Mouse (Mus musculus): ENCODE measurements around the gene Ablim2. TPM values are rescaled to one million over a fixed set of nuclear protein-coding genes. Genes with fewer than 3 reads are reported as not detected.

Ablim2 gene
- total RNA-seq, 1 experiment from 2014 or later: 3.7 TPM

DNA sequence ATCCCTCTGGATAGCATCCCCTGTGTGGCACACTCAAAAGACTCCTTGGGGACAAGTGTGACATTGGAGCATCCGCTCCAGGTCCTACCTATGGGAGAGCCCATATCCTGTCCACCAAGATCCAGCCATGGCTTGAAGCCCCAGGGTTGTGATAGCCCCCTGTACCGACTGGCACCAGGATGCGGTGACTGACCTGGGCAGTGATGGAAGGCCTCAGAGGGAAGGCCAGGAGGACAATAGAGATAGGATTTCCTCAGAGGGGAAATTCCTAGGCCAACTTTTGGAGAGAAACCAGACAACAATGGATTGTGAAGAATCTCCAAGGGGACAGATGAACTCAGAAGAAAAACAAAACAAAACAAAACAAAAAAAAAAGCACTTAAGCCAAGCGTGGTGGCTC is 26.7 kb upstream of the Ablim2 start:
- ATAC-seq (replicated peaks in 1 of 2; ENCODE audit: insufficient read depth in 1 of 2, low FRiP score in 2 of 2, low TSS enrichment in 1 of 2, low read depth in 1 of 2, poor library complexity in 2 of 2, severe bottlenecking in 2 of 2): no peak

DNA sequence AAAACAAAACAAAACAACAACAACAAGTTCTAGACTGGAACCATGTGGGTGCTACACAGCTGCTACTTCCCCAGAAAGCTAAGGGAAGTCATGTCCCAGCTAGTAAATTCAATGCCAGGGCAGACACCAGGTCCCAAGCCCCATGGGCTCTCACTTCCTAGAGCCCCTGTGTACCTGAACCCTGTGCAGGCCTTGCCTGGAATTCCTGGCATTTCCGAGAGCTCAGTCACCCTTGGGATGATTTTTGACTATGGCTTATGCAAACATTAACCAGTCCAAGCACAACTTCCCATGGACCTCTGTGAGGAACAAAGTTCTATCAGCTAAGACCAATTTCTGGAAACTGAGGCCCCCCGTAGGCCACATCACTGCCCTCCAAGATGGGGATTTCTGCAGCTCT is 24.2 kb upstream of the Ablim2 start:
- ATAC-seq (replicated peaks in 1 of 2; ENCODE audit: insufficient read depth in 1 of 2, low FRiP score in 2 of 2, low TSS enrichment in 1 of 2, low read depth in 1 of 2, poor library complexity in 2 of 2, severe bottlenecking in 2 of 2): no peak

DNA sequence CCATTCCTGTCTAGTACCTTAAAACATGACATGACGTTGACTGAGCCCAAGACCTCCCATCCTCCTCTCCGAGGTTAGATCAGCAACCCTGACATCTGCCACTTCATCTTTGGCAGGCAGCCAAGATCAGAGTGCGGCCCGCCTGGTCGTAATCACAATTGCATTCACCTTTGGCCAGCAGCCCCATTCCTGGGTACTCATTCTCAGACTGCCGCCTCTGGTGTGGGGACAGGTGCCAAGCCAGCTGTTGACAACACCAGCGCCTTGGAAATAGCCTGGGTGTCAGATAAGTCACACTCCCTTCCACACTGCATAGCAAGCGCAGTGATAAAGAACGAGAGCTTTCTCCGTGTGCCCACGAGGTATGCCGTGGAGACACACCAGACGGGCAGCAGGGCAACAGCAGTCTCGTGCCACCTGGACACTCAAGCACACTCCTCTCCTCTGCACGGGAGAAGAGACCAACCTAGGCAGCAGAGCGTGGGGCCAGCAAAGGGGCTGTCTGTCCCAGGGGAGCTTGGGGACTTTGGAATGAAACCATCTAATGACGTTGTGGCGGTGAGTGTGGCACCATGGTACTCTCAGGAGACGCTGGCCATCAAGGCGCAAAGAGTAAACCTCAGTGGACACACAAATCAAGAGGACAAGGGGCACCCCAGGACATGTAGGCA is 20.3 kb upstream of the Ablim2 start:
- no peak for ATAC-seq (replicated peaks in 1 of 2; ENCODE audit: insufficient read depth in 1 of 2, low FRiP score in 2 of 2, low TSS enrichment in 1 of 2, low read depth in 1 of 2, poor library complexity in 2 of 2, severe bottlenecking in 2 of 2)

DNA sequence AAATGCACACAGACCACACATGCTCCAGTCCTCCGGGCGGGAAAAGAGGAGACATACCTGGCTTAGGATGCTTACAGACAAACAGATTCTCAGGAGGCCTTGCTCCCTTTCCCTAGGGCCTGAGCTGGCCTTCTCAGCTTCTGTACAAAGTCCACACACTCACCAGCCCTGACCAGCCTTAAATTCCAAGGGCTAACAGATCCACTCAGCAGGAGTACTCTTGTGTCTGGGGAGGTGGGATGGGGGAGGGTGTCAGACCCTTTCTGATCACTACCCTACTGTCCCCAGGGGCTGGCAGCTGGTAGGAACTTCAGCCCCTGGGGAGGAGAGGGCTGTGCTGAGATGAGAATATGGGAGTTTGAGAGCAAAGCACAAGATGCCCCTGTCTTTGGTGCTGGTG is 18.7 kb upstream of the Ablim2 start:
- no peak for ATAC-seq (replicated peaks in 1 of 2; ENCODE audit: insufficient read depth in 1 of 2, low FRiP score in 2 of 2, low TSS enrichment in 1 of 2, low read depth in 1 of 2, poor library complexity in 2 of 2, severe bottlenecking in 2 of 2)

DNA sequence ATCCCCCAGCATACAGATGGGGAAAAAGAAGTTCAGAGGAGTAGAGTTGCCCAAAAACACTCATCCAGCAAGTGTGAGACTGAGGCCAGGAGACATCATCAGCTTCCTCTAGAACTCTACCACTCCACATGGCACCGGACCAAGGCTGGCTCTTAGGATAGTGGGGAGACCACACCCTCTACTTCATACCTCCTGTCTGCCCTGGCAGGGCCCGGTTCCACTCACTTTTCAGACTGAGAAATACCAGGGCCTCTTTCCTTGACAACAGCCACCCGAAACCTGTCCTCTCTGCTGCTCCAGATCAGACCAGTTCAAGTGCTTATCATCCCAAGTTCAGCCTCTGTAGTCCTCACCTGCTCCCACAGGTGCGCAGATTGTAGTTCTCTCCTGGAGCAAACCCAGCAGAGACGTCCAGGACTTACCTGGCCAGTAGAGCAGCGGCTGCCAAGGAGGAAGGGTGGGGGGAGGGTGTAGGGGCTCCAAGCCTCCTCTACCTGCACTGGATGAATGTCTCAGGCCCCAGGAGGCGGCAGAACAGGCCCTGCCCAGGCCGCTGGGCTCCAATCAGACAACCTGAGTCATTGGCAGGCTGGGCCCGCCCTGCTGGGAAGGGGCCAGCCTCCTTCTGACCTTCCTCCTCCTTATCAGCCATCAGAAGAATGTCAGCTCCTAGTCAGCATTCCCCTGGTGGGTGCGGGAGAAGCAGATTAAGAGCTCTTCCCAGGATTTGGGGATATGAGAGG is 18.0 kb upstream of the Ablim2 start, which contains the start of gene Sh3tc1:
Sh3tc1 (minus strand) TSS at position 452 of the 743 bp plus-strand sequence.
- ATAC-seq (replicated peaks in 1 of 2; ENCODE audit: insufficient read depth in 1 of 2, low FRiP score in 2 of 2, low TSS enrichment in 1 of 2, low read depth in 1 of 2, poor library complexity in 2 of 2, severe bottlenecking in 2 of 2): peak; percentile 20 to 34; a peak in 1 of 4 replicates

DNA sequence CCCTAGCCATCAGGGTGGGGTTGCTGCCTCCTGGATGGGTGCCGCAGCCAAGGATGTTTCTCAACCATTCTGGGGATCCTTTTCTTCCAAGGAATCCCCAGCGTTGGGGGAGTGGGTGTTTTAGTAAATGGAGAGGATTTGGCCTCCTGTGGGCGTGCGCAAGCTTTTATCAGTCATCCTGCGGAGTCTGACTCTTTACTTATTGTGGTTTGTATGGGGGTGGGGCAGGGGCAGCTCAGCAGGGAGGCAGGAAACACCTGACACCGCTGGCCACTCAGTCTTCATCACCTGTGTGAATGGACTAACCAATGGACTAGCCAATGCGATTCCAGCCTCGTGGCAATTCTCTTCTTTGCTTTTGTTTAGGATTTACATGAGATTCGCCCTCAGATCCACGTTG is 17.0 kb upstream of the Ablim2 start:
- ATAC-seq (replicated peaks in 1 of 2; ENCODE audit: insufficient read depth in 1 of 2, low FRiP score in 2 of 2, low TSS enrichment in 1 of 2, low read depth in 1 of 2, poor library complexity in 2 of 2, severe bottlenecking in 2 of 2): no peak

DNA sequence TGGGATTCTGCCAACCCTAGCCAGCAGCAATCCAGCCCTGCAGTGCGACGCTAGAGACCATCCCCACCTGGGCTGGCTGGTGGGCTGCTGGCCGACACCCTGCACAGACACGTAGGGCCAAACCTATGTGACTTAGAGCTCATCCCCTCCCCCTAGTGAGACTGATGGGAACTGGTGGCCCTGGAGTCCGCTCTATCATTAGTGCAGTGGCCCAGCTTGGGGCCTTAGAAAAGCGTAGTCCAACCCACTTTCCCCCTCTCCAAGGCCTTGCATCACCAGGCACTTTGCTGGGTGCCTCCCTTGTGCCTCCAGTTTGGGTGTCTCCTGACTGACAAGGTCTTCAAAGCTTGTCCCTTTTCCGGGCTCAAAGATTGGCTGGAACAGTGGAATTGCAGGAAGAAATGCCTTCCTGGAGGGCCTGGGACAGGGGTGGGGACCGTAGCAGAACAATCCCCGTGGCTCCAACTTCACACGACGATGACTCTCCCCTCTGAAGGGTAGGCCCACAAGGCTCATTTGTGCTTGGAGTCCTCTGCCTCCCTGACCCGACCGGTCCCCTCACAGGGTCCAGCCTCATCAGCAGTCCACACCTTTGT is 16.4 kb upstream of the Ablim2 start:
- no peak for ATAC-seq (replicated peaks in 1 of 2; ENCODE audit: insufficient read depth in 1 of 2, low FRiP score in 2 of 2, low TSS enrichment in 1 of 2, low read depth in 1 of 2, poor library complexity in 2 of 2, severe bottlenecking in 2 of 2)

DNA sequence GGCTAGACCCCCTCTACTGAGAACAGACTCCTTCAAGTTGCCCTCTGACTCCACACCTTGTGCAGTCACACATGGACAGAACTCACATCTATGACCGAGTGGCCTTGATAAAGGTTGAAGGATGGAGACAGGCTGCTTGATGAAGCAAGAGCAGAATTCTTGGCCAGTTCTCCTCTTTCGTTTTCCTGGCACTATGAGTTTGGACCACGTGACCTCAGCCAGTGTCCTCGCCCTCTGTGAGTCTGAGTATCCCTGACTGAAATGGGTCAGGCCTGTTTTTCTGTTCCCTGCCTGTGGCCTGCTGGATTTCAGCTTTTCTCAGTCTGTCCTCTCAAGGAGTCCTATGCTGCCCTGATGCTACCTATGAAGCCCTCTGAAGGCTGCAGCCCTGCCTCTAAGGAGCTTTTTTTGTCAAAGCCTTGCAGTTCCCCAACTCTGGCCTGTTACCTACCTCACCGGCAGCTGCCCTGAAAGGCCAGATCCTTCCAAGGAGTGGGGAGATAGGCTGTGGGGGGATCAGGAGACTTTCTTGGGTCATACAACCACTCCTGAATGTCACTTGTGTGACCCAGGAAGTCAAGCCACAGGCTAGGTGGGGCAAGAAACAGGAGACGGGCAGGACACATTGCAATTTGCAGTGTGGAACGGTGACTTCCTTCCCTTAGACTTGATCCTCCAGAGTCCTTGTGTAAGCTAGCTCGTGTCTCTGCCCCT is 14.3 kb upstream of the Ablim2 start:
- ATAC-seq (replicated peaks in 1 of 2; ENCODE audit: insufficient read depth in 1 of 2, low FRiP score in 2 of 2, low TSS enrichment in 1 of 2, low read depth in 1 of 2, poor library complexity in 2 of 2, severe bottlenecking in 2 of 2): no peak

DNA sequence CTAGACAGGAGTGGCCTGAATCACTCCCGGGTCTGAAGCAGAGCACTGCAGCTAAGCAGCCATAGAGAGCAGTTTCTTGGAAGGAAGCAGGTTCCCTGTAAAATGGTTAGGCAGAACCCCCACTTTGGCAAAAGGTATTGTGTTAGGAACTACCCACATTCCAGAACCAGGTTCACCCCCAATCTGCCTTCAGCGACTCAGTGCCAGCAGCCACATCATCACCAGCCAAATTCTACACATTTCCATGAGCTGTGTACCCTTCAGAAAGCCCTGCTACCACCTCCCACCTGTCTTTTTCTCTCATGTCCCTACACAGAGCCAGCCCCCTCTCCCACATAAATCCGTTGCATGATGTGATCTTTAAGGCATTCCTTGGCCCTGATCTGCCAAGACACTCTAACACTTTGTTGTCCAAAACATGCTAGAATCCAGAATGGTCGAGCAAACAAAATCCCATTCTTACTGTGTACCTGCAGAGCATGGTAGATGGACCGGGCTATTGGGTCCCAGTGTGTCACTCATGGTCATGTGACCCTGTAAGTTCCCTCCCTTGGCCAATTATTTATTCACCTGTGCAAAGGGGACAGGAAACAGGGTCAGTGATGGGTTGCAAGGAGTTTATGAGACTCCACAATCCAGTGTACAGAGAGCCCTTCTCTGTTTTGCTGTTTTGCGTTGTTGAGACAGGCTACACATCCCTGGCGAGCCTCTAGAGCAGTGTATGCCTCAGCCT is 13.5 kb upstream of the Ablim2 start:
- no peak for ATAC-seq (replicated peaks in 1 of 2; ENCODE audit: insufficient read depth in 1 of 2, low FRiP score in 2 of 2, low TSS enrichment in 1 of 2, low read depth in 1 of 2, poor library complexity in 2 of 2, severe bottlenecking in 2 of 2)

DNA sequence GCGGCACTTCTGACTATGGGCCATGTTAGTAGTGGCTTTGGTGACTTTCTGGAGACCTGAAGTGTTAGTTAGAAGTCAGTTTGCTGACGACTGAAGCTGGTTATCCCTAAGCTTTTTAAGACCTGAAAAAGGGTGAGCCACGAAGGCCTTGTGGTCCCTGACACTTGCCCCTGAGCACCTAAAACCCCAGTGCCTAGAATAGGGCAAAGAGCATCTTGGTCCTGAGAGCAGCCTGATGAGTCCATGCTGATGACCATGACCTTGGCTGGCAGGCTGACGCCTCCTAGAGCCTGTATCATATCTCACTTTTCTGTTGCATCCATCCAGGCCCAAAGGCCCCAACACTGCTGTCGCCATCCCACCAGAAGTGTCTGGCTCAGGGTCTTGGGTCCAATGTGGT is 12.3 kb upstream of the Ablim2 start:
- ATAC-seq (replicated peaks in 1 of 2; ENCODE audit: insufficient read depth in 1 of 2, low FRiP score in 2 of 2, low TSS enrichment in 1 of 2, low read depth in 1 of 2, poor library complexity in 2 of 2, severe bottlenecking in 2 of 2): no peak

DNA sequence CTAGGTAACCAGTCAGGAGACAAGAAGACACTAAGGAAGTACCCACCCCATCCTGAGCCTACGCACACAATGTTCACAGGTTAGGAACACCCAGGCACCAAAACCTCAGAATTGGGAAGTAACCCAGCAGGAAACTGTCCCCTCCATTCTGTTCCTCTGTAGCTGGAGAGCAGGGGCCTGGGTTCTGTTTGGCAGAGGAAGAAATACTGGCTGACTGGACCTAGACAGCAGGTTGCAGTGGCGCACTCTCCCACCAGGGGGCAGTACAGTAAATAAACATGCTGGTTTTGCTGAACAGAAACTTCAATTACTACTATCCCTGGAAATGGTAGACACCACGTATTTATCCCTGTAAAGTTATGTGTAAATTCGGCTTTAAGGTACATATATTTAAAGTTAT is 10.8 kb upstream of the Ablim2 start:
- ATAC-seq (replicated peaks in 1 of 2; ENCODE audit: insufficient read depth in 1 of 2, low FRiP score in 2 of 2, low TSS enrichment in 1 of 2, low read depth in 1 of 2, poor library complexity in 2 of 2, severe bottlenecking in 2 of 2): peak; percentile 58 to 76

DNA sequence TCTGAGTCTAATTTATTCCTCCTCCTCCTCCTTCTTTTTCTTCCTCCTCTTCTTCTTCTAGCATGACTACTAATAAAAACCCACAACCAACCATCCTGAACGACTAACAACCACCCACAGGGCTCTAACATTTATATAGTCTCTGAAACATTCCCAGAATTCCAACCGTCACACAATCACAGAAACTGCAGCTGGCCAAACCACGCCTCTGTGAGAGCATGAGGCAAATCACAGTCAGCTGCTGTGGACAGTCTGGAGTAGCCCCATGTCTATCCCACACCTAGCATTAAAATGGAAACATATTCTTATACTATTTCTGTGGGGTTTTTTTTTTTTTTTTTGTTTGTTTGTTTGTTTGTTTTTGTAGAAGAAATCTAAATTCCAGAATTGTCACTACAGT is 8.3 kb upstream of the Ablim2 start:
- no peak for ATAC-seq (replicated peaks in 1 of 2; ENCODE audit: insufficient read depth in 1 of 2, low FRiP score in 2 of 2, low TSS enrichment in 1 of 2, low read depth in 1 of 2, poor library complexity in 2 of 2, severe bottlenecking in 2 of 2)

DNA sequence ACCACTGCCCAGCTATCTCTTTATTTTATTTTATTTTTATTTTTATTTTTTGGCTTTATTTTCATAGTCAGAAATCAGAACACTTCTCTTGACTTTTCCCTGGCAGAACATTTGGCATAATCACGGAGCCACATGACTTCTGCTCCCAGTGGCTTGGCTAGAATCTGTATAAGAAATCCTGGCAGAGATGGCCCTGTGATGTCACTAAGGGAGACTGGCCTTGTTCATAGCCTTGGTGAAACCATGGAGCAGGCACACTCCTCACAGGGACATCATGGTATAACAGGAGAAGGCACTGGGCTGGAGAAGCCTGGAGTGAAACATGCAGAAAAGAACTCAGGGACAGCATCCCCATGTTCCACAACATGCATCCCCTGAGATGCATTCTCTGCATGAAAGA is 7.7 kb upstream of the Ablim2 start:
- no peak for ATAC-seq (replicated peaks in 1 of 2; ENCODE audit: insufficient read depth in 1 of 2, low FRiP score in 2 of 2, low TSS enrichment in 1 of 2, low read depth in 1 of 2, poor library complexity in 2 of 2, severe bottlenecking in 2 of 2)

DNA sequence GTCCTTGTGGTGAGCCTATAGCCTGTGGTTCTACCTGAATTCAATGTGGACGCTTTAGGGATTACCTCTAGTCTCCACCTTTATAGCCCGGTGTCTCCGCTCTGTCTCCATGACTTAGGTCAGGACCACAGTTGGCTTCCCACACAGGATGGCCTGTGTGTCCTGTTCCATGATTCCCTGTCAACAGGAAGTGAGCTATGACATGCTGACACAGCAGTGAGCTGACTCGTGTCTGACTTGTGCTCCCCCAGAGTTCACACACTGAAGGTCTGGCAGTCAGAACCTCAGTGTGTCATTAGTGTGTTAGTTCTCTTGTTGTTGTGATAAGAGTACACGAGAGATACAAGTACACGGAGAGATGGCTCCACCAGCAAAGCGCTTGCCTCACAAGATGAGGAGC is 6.7 kb upstream of the Ablim2 start:
- no peak for ATAC-seq (replicated peaks in 1 of 2; ENCODE audit: insufficient read depth in 1 of 2, low FRiP score in 2 of 2, low TSS enrichment in 1 of 2, low read depth in 1 of 2, poor library complexity in 2 of 2, severe bottlenecking in 2 of 2)

DNA sequence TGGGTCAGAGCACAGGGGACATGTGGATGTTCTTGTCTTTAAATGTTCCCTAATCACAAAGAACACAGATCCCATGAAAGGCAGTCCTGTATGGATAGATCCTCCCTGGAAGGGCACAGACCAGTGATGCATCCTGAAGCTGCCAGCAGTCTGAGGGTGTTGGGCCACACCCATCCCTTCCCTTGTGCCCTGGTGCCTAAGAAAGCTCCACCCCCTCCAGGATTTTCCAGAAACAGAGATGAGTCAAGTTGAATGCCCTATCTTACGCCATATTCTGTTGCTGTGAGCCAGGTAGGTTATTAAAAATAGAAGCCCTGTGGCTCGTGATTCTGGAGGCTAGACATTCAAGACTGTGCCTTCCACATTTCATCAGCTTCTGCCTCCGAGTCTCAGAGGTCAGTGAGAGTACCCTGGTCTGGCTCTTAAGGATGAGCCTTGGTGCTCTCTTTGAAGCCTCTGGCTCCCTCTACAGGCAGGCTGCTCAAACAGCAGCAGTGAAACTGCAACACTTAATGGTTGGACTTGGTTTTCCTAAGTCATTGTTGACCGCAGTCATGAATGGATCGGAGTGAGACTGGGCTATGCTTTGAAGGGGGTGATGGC is 2.4 kb upstream of the Ablim2 start:
- ATAC-seq (replicated peaks in 1 of 2; ENCODE audit: insufficient read depth in 1 of 2, low FRiP score in 2 of 2, low TSS enrichment in 1 of 2, low read depth in 1 of 2, poor library complexity in 2 of 2, severe bottlenecking in 2 of 2): peak; percentile 30 to 34; a peak in 1 of 4 replicates

DNA sequence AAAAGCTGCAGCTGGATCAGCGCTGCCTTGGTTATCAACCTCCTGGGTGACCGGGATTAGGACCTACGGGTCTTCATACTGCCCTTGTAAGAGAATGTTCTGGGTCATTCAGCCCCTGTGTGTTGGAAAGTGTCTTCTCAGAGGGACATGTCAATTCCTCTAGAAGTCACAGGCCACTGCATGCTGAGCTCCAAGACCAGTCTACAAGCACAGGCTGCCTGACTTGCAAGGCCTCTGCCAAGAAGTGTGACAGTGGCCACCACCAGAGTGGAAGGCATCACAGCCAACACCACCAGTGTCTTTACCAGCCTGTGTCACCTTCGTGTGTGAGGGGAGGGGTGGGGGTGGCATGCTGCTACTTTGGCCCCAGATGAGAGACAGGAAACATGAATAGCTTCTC is 1.7 kb upstream of the Ablim2 start:
- no peak for ATAC-seq (replicated peaks in 1 of 2; ENCODE audit: insufficient read depth in 1 of 2, low FRiP score in 2 of 2, low TSS enrichment in 1 of 2, low read depth in 1 of 2, poor library complexity in 2 of 2, severe bottlenecking in 2 of 2)

DNA sequence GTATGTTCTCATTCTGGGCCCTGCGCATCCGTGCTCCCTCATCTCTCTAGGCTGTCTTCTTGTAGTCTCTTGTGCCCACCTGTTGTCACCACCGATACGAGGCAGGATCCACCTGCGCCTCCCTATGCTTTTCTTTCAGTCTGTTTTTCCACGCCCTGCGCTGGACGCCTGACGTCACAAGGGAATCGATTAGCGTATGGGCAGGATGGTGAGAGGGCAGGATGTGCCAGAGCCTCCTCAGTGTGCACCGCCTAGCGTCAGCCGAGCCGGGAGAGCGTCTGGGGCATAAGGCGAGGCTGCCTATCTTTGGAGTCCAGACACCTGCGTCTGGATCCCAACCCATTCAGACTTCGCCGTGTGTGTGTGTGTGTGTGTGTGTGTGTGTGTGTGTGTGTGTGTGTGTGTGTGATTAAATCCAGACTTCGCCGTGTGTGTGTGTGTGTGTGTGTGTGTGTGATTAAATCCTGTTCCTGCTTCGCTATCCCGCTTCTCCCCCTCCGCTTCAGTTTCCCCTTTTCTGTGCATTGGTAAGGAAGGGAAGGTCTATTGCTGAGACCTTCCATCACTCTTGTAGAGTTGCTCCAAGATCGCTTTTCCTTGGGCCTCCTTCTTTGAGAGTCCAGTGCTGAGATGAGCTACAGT is 562 bp upstream of the Ablim2 start:
- ATAC-seq (replicated peaks in 1 of 2; ENCODE audit: insufficient read depth in 1 of 2, low FRiP score in 2 of 2, low TSS enrichment in 1 of 2, low read depth in 1 of 2, poor library complexity in 2 of 2, severe bottlenecking in 2 of 2): peak; percentile 12 to 15; a peak in 2 of 4 replicates

Data from hematopoietic stem cell, adult 5-6 weeks (primary cell).